ENCODE assay signal across 16 mouse cellular contexts in genomic region chr6:143503953-143504352, GRCm38 (mm10).
DNase-seq lines count a peak whose midpoint lies in the region.
"Had no signal": no experiment of that assay in that cellular context is flagged by ENCODE, and none has a peak within 500 bp of the region (broad histone marks: within the 10 kb centered on the region; RNA-seq: fewer than 3 reads in every experiment).

No protein-coding gene starts in this region.

- peak; percentile 24 to 53 for DNase-seq in cerebellum, postnatal 10 days
- no peak for DNase-seq in cerebellum, postnatal 4 days (ENCODE audit: low spot score in 2 of 2)
- DNase-seq in gastrocnemius, adult 18-20 months (ENCODE audit: low spot score), result peak; percentile 12
- DNase-seq in gastrocnemius, postnatal 4 days (ENCODE audit: low spot score in 2 of 2), result no peak
- peak; percentile 65 for DNase-seq in heart, adult 11 months
- DNase-seq in heart, adult 18-20 months, result no peak
- peak; percentile 34 for DNase-seq in gastrocnemius, postnatal 25 days
- no peak for DNase-seq in kidney, adult 18-20 months
- DNase-seq: adrenal gland, adult 8-10 months; adrenal gland, postnatal 14 days; adrenal gland, postnatal 36 days; B cell, adult 2 months; cerebellum, adult 11-12 months; cerebellum, adult 2 months; cerebellum, adult 9-11 months; cerebellum, postnatal 36 days had no signal

Comparison
In these comparisons a context has a peak if more than half of its experiments do, and no peak if none do; other contexts are left out.
1. DNase-seq: peak in cerebellum, postnatal 10 days (2 of 2), gastrocnemius, adult 18-20 months (single experiment), heart, adult 11 months (single experiment) and gastrocnemius, postnatal 25 days (single experiment); none in cerebellum, postnatal 4 days (0 of 2), gastrocnemius, postnatal 4 days (0 of 2), heart, adult 18-20 months (0 of 2) and kidney, adult 18-20 months (single experiment).